Mouse (Mus musculus) testis, adult 2 months (tissue): ENCODE data around the gene Scel.

Experiments
- CTCF ChIP-seq: fragments of 200-500 bp; IDR thresholded peaks from 2 replicates; pipeline ENCODE4 v1.5.1; 2012; ENCODE audit warnings: low read depth, mild to moderate bottlenecking, inconsistent platforms, low read length, moderate library complexity; ENCODE audit not compliant: control insufficient read depth, insufficient read depth, insufficient replicate concordance
- POLR2A ChIP-seq: fragments of 200-500 bp; IDR thresholded peaks from 2 replicates; pipeline ENCODE4 v1.6.1; 2012; ENCODE audit warnings: low read depth, mild to moderate bottlenecking, inconsistent platforms, low read length, moderate library complexity; ENCODE audit not compliant: control insufficient read depth

- TF ChIP-seq POLR2A (no peak), CTCF (no peak)
Observed at GRCm38 (mm10) chr14:103545734-103546133, 32.6 kb downstream of the Scel start.
